Mouse (Mus musculus) brain, adult 2 months (tissue): ENCODE results near the gene Fads6.

Experiments
- DNase-seq: peaks from one replicate; pipeline ENCODE4 v3.0.0; 2011; ENCODE audit warnings: low read depth, low spot score

Fads6 gene

DNA sequence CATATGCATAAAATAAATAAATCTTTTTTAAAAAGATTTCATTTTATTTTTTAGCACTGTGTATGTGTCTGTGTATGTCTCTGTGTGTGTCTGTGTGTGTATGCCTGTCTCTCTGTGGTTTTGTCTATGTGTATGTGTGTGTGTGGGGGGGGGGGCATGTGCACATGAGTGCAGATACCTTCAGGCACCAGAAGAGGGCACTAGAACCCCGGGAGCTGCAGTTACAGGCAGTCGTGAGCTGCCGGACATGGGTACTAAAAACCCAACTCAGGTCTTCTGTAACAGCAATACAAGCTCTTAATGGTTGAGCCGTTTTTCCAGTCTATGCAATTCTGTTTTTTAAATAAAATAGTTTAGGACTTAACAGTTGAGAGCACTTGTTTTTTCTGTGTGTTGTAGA lies 3.3 kb upstream of the Fads6 start:
- no peak for DNase-seq

DNA sequence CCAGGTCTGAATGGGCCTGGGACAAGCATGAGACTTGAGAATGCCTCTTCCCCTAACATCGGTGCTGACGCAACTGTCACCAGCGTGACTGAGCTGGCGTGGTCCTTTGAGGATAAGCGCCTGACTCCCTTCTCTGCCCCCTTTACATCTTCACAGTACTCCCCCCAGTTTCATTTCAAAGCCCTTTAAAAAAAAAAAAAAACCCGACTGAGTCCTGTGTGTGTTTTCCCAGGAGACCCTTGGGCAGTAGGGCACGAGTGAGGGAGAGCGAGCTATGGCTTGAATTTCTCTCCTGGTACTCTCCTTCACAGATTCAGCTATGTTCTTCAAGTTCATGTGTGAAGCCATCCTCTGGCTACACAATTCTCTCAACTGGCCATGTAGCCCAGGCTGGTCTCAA lies 697 bp upstream of the Fads6 start:
- DNase-seq, result no peak

DNA sequence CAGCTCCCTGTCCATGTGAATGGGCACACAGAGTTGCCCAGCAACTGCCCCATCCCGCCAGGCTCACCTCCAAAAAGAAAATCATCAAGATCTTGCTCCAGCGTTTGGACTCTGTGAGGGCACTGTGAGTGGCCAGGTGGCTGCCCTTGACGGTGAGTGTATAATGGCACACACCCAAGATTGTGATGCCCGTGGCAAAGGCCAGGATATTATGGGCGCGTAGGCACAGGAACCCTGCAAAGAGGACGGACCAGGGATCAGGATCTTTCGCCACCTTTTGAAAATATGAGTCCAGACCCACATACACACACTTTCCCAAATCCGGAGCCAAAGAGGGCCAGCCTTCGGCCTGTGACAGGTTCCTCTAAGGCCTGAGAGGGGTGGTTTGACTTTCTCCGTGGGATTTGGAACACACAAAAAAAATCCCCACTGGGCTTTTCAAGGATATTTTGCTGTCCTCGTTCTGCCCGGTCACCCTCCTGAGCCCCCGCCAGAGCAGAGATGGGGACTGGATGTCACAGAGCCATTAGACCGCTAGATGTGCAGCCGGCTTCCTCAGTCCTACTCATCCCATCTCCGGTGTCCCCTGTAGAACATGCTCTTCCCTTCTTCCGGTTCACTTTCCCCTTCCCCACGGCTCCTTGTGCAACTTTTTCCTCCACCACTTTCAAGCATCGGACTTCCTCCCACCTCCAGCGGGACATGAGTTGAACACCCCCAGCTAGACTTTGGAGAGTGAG lies 822 bp downstream of the Fads6 start:
- peak; percentile 81 for DNase-seq

DNA sequence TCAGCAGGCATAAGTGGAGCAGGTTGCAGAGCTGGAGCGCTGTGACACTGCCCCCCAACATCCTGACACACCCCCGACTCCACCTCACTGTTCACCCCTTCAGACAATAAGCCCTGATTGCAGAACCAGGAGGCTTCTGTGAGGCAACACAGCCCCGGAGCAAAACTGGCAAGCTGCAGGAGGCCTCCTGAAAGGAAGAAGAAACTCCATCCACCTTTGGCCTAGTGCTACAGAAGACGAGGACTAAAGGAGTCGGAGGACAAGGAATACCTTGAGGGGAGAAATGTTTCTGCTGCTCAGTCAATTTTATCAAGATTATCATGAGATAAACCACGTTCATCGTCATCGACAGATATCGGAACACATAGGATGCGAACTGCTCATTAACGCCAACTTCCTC lies 1.5 kb downstream of the Fads6 start:
- DNase-seq, result no peak

DNA sequence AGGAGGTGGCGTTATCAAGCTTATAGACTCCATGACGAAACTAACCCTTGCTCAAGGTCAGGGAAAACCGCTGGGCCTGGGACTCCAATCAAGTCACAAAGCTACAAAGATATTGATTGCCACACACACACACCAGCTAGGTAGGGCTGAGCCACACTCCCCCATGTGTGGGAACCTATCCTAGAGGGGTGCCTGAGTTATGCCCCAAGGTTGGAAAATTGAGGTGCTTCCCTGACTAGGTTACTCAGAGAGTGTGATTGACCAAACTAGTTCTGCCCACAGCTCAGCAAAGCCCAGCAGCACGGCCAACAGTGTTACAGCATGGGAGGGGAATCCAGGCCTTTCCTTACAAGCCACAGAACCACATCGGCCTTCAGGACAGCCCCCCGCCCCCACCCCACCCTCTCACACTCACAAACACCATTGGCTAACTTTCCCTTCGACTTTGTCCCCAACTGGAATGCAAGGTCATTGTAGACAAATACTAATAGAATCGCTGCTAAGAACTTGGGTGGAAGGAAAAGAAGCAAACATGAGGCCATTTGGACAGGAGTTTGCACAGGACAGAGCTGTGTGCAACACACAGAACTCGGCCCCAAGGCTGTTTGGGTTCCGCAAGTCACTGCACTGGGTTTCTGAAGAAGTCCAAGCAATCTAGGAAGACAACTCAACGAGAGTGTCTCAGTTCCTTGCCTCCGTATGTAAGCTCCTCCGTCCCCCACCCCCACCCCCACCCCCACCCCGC lies 4.7 kb downstream of the Fads6 start:
- no peak for DNase-seq

DNA sequence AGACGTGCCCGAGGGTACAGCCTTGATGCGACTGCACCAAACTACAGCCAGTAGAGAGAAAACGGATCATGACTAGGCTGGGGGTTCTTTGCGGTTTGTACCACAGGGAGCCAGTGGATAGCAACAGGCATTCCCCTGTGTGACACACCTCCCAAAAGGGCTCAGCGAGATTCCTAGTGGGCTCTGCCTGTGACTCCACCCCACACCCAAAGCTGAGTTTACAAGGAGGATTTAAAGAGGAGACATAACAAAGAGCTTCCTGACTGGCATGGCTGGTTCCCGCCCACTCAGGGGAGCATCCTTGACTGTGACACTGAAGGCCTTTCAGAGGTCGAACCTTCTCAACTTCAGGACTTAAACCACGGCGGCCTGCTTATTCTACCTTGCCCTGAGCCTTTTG lies 6.0 kb downstream of the Fads6 start:
- DNase-seq, result no peak

DNA sequence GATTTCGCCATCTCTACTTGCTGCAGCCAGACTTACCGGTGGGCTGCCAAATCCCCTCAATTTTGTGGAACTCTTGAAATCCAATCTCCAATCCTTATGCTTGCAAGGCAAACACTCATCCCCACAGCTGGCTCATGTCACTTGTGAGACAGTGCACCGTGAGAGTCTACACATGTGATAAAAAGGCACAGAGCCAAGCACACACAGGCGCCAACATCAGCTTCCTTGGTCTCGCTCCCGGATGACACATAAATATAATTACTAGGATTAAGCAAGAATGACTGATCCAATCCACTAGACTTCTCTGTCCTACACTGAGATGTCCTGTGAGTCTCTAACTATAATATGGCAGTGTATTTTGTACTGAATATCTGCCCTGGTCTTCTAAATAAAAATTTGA lies 6.5 kb downstream of the Fads6 start:
- DNase-seq, result peak; percentile 71

DNA sequence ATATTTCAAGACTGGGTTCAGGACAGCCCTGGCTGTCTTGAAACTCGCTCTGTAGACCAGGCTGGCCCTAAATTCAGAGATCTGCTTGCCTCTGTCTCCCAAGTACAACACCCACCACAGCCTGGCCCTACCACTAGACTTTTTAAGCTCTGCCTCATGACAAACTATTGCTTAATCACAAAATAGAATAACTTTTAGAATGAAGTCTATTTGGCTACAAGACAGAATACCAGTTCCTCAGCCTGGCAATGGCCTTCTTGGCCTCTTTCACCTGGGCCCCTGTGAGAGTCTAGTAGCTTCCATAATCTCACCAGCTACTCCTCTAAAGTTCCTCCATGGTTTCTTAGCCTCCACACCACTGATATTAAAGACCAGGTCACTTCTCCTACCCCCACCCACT lies 7.1 kb downstream of the Fads6 start:
- DNase-seq, result no peak

DNA sequence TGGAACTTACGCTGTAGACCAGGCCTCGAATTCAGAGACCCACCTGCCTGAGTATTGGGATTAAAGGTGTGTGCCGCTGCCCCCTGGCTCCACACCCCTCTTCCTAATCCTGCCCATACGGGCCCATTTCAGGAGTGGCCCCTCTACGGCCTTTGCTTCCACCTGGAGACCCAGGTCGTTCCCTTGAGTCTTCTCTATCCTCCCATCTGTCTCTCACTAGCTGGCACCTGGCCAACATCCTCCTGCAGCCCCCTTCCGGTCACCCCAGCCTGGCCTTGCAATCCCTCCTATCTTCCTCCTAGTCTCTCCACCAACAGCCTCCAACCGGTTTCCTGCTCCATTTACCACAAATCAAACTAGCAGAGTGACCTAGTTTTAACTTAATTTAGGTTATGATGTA lies 7.6 kb downstream of the Fads6 start:
- no peak for DNase-seq

DNA sequence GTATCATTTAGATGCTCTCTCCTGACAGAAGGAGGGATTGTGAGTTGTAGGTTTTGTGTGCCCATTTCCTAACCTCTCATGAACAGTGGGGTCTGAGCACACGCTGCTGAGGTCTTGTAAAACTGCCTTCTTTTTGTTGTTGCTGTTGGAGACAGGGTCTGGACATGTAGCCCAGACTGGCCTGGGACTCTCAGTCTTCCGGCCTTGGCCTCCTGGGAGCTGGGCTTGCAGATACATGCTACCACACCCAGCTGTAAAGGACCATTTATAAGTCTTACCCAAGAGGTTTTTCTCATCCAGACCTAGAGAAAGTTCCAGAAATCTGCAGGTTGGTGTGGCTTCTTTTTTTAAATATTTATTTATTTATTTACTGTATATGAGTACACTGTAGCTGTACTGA lies 9.2 kb downstream of the Fads6 start:
- no peak for DNase-seq

DNA sequence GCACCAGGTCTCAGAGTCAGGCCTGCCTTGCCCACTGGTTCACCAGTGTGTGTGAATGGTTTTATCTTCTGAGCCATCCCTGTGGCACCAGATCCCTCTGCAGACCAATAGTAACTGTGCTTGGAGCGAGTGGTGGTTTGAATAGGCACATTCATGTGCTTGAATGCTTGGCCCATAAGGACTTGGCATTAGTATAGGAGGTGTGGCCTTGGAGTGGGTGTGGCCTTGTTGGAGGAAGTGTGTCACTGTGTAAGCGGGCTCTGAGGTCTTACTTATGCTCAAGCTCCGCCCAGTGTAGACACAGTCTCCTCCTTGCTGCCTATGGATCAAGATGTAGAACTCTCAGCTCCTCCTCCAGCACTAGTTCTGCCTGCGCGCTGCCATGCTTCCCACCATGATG lies 10.1 kb downstream of the Fads6 start:
- DNase-seq, result peak; percentile 85

DNA sequence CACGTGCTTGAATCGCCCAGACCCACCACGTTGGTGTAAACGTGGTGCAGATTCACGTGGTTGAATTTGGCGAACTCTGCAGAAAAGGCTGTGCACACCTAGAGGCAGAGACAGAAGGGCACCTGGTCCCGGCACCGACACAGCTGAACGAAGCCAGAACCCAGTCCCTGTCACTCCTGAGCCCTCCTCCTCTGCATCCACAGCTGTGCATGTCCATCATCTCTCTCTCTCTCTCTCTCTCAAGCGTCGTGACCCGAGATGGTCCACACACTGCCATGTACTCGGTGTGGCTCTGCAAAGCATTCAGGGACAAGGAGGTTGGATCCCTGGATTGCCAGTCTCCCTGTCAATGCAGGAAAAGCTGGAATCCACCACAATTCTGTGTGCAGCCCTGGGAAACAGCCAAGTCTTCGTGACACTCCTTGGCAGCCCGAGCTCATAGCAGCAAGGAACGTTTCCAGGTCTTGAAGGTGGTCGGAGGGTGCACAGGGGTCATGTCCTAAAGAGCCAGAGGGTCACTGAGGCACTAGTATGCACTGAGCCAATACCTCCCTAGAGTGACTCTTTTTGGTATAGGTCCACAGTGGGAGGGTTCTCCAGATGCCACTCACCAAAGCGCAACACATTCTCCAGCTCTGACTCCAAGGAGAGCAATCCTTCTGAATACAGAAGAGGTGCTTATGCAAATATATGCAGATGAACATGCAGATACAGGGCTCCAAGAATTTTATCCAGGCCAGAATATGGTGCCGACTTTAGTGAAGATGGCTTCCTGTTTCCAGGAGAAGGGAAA lies 11.1 kb downstream of the Fads6 start:
- DNase-seq, result peak; percentile 56

DNA sequence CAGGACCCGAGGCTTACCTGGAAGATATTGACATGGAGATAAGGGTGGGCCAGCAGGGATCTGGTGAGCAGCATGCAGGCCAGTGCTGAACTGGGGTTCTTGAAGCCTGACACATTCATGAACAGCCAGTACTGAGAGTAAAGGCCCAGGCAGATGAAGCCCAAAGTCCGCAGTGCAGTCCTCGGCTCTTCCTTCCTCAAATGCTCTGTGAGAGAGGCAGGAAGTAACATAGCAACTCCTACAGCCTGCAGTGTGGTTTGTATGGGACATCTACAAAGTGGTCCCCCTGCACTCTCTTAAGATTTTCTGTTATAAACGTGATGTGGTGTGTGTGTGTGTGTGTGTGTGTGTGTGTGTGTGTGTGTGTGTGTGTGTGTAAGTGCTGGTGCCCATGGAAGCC lies 12.2 kb downstream of the Fads6 start:
- DNase-seq, result no peak

DNA sequence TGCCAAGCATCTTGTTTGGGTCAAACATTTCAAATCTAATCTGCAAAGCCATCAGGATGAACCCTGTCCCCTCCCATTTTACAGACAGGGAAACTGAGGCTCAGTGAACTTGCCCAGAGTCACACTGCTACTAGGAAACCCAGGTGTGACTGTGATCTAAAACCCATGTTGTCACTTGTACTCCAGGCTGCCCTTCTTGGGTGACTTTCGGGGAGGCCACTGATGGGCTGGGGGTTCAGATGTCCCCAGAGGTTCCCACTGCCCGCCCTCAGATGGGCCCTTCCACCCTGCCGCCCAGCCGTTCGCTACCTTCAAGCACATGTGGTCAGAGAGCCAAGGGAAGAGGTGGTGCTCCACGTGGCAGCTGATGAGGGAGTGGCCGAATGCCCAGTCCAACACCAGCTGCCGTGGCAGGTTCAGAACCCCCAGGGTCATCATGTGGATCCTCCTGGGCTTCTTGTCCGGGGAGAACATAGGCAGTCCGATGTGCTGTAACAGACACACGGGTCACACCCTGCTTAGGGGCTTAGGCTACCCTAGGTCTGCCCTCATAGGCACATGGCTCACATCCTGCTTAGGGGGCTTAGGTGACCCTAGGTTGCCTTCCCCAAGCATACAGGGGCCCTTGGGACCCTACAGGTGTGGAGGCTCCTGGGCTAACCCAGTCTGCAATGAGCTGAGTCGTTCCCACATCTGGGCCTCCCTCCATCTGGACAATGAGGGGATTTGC lies 13.4 kb downstream of the Fads6 start:
- DNase-seq, result no peak

DNA sequence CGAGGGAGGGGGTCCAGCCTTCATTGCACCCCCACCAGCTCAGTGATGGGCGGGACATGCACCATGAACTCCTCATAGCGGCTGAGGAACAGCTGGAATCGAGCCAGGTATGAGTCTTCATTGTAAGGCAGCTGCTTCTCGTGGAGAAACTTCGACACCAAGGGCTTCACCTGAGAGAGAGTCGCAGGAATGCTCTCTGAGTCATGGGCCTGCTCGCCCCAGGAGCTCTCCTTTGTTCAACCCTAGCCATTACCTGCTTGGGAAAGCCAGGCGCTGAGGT lies 14.0 kb downstream of the Fads6 start:
- no peak for DNase-seq

DNA sequence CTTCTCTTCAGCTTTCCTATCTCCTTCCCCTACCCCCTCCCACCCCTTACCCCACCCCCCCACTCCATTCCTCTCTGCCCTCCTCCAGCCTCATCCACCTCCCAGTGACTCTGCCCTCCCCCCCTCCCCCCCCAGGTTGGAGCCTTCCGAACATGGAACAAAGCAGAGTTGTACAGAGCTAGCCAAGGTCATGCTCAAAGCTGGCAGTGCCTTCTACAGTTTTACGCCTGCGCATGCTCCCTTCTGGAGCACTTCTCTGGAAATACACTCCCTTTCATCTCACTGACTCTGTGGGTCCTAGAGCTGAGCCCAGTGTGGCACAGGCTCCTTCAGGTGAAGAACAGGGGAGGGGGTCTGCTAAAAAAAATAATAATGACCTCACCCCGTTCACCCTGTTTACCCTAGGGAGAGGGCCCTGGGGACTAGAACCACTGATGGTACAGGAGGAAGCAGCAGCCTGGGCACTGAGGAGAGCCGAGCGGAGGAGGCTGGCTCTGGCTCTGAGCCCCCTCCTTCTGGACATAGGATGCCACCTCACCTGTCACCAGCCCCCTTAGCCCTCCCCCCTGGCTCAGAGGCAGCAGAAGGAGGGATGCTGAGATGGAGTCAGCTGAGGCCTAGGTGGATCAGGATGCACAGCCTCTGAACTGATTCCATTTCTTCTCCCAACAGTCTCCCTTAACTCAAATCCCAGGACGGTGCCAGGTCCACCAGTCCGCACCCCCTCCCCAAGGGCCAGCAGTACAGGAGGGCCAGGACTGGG lies 14.6 kb downstream of the Fads6 start:
- DNase-seq, result peak; percentile 92

DNA sequence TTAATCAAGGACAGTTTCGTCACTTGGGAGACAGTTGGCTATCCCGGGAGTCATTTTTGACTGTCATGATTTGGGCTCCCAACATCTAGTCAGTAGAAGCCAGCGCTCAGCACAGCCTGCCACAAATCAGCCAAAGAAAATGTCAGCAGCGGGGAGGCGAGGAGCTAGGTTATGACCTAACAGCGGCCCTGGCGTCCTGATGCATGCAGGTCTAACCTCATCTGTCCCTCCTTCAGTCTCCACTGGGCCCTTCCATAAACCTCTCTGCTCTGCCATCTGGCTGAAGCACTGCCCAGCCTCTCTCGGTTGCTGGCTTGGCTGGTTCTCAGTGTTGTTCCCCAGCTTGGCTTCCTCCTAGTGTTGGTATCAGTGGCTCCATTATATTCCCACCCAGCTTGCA lies 15.2 kb downstream of the Fads6 start:
- DNase-seq, result no peak

DNA sequence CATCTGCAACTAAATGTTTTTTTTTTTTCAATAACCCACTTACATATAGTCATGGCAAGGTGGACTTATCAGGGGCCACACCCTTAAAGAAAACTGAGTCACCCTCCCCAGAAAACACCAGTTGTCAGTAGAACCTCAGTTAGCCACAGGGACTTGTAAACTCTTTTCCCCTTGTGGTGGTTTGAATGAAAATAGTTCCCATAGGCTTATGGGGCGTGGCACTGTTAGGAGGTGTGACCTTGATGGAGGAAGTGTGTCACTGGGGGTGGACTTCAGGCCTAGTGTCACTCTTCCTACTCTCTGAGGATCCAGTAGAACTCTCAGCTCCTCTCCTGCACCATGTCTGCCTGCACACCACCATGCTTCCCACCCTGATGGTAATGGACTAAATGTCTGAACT lies 17.7 kb downstream of the Fads6 start:
- no peak for DNase-seq

DNA sequence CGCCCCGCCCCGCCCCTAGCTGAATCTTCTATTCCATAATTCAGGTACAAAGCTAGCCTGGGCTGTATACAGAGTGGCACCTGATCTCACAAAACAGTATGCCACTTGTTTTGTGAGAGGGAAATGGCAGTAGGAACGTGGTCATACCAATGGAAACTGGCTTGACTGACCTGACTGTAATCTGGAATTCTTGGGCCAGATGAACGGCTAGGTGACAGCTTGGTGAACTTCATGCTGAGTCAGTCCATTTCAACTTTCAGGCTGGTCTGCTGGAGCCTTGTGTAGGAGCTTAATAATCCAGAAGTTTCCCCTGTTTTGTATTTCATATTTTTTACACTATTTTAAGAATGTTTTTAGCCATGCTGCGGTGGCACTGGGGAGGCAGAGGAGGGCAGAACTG lies 19.3 kb downstream of the Fads6 start:
- DNase-seq, result no peak

DNA sequence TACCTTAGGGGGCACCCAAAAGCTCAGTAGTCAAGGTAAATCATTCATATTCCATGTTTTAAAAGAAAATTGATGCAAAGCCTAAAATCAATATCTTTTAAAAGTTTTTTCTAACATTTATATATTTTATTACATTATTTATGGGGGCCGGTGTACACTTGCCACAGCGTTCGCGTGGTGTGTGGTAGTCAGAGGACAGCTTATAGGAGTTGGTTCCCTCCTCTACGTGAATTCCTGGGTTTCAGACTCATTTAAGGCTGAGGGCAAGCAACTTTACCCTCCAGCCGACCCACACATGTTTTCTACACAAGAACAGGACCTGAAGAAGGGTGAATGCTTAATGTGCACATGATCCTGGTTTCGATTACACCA lies 19.9 kb downstream of the Fads6 start:
- DNase-seq, result no peak

DNA sequence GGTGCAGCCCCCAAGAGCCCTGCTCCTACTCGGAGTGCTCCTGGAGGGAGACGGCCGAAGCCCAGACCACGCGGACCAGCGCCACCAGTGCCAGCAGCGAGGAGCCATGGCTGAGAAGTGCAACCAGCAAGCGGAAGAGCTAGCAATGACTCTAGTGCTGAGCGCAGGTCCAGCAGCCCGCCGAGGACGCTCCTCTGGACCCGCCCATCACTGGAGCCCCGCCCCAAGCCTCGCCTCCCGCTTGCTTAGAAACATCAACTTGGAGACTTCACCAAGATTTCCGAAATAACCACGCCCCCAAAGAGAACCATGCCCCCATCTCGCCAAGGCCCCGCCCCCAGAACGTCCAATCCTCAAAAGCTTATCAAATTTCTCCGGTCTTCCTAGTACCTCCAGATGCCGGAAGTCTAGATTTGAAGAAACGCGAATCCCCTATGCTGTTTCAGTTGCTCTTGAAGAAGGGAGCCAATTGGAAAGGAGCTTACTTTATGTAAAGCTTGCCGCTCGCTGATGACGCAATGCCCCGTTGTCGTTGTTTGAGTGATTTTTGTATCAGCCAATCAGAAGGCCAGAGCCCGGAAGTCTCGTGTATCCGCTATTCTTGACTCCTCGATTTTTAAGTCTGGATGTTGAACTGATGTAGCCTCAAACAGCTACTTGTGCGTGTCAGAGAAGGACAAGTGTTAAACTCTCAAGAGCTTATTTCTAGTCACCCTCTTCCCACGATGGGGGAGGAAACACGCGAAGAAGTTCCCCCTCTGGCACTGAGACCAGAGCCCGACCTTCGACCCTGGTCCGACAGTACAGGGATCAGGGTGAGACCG lies 20.5 kb downstream of the Fads6 start, which contains the start of gene Fdxr:
Gene Fdxr (minus strand): TSS at position 271 of the 824 bp plus-strand sequence.
- DNase-seq, result peak; percentile 100
